Mouse (Mus musculus) G1E (cell line): ENCODE measurements around the gene Cep135. TPM values are rescaled to one million over a fixed set of nuclear protein-coding genes. Genes with fewer than 3 reads are reported as not detected.

Experiments used
- ATAC-seq: 2 replicates; pipeline ENCODE4 v1.8.0; 2016; ENCODE audit warnings: mild to moderate bottlenecking; ENCODE audit not compliant: insufficient number of reproducible peaks, poor library complexity, low FRiP score, severe bottlenecking; ENCODE audit errors: extremely low read depth
- DNase-seq: peaks from one replicate; pipeline ENCODE4 v3.0.0; 2012; ENCODE audit warnings: low spot score
- H3K27me3 ChIP-seq: 2 replicates; pipeline ENCODE4 v1.6.1; 2012; ENCODE audit warnings: mild to moderate bottlenecking, low read length, inconsistent platforms; ENCODE audit not compliant: insufficient read depth
- H3K36me3 ChIP-seq: replicated peaks from 2 replicates; pipeline ENCODE3; 2012; ENCODE audit warnings: mild to moderate bottlenecking, inconsistent platforms
- H3K4me1 ChIP-seq: 2 replicates; pipeline ENCODE4 v1.6.1; 2012; ENCODE audit warnings: low read depth, low read length, inconsistent platforms, mixed read lengths; ENCODE audit not compliant: insufficient read depth
- H3K4me3 ChIP-seq: 2 replicates; pipeline ENCODE4 v1.5.1; 2012; ENCODE audit warnings: low read depth, mild to moderate bottlenecking, inconsistent platforms, low read length, moderate library complexity, mixed read lengths
- H3K9me3 ChIP-seq: replicated peaks from 2 replicates; pipeline ENCODE4 v1.6.1; 2012; ENCODE audit warnings: inconsistent platforms
- CTCF ChIP-seq: IDR thresholded peaks from 2 replicates; pipeline ENCODE4 v1.5.1; 2012; ENCODE audit warnings: low read depth, low read length, inconsistent platforms, mixed read lengths
- GATA1 ChIP-seq: IDR thresholded peaks from 2 replicates; pipeline ENCODE4 v1.6.1; 2012; ENCODE audit warnings: borderline replicate concordance, low read length, inconsistent platforms, mixed read lengths
- GATA2 ChIP-seq: IDR thresholded peaks from 2 replicates; pipeline ENCODE4 v1.6.1; 2012; ENCODE audit warnings: low read depth, low read length, inconsistent platforms, borderline replicate concordance
- POLR2AphosphoS5 ChIP-seq: IDR thresholded peaks from 2 replicates; pipeline ENCODE4 v1.6.1; 2012; ENCODE audit warnings: low read depth, low read length, inconsistent platforms; ENCODE audit not compliant: insufficient replicate concordance
- TAL1 ChIP-seq: conservative IDR thresholded peaks from 2 replicates; pipeline ENCODE4 v1.6.1; 2012; ENCODE audit warnings: low read depth, low read length, inconsistent platforms, mixed read lengths
- polyA plus RNA-seq: library from polyadenylated mRNA; stranded (reverse); fragments of >175 nt; gene quantifications from 2 replicates; pipeline ENCODE4 v1.2.3, GENCODE M21; 2012
- total RNA-seq, 2 experiments: library from RNA; stranded (forward) in 1 of 2; stranded (reverse) in 1 of 2; fragments of 200-1000 nt in 1 of 2; fragments of >200 nt in 1 of 2; fragmentation: Nextera tagmentation in 1 of 2; gene quantifications; 2 replicates each; pipeline ENCODE4 v1.2.3; 2014 to 2017

Gene Cep135
- total RNA-seq (2014; fragmentation: Nextera tagmentation), result 18.4 and 21.4 TPM in 2 replicates
- 18.6 and 21.4 TPM in 2 replicates for total RNA-seq (2017)
- polyA plus RNA-seq, result 2.4 and 3.6 TPM in 2 replicates

DNA sequence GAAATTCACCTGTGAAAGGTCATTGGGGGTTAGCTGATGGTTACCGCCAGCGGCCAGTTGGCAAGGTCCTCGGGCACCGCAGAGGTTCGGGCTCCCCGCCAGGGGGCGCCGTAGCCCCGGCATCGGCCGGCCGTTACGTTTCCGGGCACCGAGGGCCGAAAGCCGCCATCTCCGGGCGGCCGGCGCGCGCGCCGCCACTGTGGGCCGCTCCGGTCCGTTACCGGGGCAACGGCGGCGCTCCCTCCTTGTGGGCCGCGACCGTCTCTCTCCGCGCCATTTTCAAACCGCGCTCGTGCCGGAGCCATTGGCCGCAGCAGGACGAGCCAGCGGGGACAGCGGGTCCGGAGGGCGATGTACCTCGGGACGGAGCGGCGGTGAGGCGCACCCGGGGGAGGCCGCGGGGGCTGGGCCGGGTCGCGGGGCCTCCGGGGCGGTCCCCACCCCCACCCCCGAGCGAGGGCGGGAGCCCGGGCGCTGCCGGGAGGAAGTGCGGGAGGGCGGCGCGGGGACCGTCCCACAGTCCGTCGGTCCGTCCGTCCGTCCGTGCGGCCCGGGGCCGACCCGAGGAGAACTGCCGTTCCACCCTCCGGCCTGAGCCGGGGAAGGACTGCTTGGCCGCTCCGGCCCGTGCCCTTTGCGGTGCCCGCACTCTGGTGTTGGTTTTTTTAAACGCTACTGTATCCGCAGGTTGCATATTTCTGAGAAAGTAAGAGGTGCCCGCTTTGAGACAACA is at the start of gene Cep135:
Cep135 (plus strand) TSS at position 148 of the 733 bp plus-strand sequence.
- Histone ChIP-seq H3K4me1 (peaks cover 15% of the 10 kb centered on the region), H3K9me3 (peaks cover 4% of the 10 kb centered on the region), H3K36me3 (peaks cover 25% of the 10 kb centered on the region), H3K4me3 (peak within 1 kb of the TSS; percentile 92), H3K27me3 (no peaks in the 10 kb centered on the region)
- peak; percentile 63 for ATAC-seq
- no peak for TF ChIP-seq TAL1
- TF ChIP-seq GATA1, result no peak
- TF ChIP-seq CTCF, result peak; percentile 83
- DNase-seq, result peak; percentile 89

DNA sequence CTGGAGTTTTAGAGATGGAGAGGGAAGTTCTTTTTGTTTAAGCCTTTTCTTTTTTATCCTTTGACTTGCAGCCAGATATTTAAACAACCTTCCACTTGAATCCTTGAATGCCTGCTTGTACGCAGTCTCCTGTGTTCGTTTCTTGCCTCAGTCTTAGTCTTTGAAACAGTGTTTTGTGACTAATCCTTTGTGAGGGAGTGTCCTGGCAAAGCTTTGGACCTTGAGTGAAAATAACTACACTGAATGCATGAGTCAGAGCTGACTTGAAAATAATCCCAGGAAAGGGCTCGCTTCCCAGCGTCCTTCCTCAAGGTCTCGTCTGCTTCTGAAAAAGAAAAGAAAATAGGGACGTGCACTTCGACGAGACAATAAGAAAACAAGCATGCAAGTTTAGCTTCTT is 48.3 kb upstream of the Cep135 start:
- no peak for DNase-seq
- Histone ChIP-seq H3K36me3 (peaks cover 90% of the 10 kb centered on the region), H3K9me3 (no peaks in the 10 kb centered on the region), H3K4me3 (no peak overlapping the region), H3K27me3 (no peaks in the 10 kb centered on the region), H3K4me1 (no peaks in the 10 kb centered on the region)
- TF ChIP-seq CTCF (no peak), POLR2AphosphoS5 (no peak), TAL1 (no peak), GATA2 (no peak), GATA1 (no peak)
- no peak for ATAC-seq

DNA sequence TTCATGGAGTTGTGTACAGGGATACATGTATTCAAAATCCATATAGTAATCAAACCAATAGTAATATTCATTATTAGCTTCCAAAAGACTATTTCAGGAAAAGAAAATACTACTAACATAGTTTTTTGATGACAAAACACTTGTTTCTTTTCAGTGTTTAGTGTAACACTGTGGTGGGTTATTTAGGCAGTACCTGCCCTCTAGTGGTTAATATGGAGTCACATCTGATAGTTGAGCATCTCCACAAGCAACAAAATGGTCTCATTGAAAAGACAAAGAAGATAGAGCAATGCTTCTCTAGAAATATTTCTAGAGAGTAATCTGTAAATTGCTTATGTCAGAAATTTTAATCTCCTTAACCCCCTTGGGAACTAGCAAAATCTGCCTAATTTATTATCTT is 47.7 kb upstream of the Cep135 start:
- no peak for TF ChIP-seq GATA1
- TF ChIP-seq POLR2AphosphoS5, result no peak
- no peaks in the 10 kb centered on the region for H3K4me1 ChIP-seq
- no peak for ATAC-seq
- no peaks in the 10 kb centered on the region for H3K9me3 ChIP-seq
- no peaks in the 10 kb centered on the region for H3K27me3 ChIP-seq
- H3K4me3 ChIP-seq, result no peak overlapping the region
- DNase-seq, result no peak
- H3K36me3 ChIP-seq, result peaks cover 89% of the 10 kb centered on the region

DNA sequence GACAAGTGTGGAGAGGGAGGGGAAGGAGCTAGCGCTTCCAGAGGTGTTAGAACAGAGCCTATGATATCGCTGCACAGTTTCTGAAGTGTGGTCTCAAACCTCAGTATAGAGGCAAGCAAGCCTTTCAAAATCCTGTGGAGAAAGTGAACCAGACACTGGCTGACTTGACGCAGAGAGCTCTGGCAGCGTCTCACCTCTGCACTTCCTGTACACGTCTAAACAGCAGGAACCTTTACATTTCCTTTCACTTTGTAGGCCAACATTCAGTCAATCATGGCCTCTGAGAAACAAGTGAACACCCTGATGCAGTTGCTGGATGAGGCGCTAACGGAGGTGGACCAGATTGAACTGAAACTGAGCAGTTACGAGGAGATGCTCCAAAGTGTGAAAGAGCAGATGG is 45.3 kb upstream of the Cep135 start:
- no peak for DNase-seq
- no peaks in the 10 kb centered on the region for H3K4me1 ChIP-seq
- ATAC-seq, result no peak
- TF ChIP-seq GATA2 (no peak), TAL1 (no peak), CTCF (no peak), GATA1 (no peak), POLR2AphosphoS5 (no peak)
- H3K9me3 ChIP-seq, result no peaks in the 10 kb centered on the region
- H3K4me3 ChIP-seq, result no peak overlapping the region
- H3K36me3 ChIP-seq, result peaks cover 81% of the 10 kb centered on the region
- no peaks in the 10 kb centered on the region for H3K27me3 ChIP-seq

DNA sequence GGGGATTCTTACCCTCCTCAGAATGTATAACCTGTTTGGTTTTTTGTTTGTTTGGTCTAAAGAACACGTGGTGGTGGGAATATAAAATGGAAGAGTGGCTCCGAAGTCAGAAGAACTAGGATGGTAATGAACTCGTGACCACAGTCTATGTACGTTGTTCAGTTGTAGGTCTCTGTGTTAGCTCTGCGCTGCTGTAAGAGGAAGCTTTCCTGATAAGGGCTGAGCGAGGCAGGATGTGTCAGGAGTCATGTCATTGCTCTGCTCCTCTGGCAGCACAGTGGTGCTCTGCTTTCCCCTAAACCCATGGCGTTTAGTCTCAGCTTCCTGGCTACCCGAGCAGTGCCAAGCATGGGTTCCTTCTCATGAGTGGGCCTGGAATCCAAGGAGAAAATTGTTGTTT is 38.1 kb upstream of the Cep135 start:
- no peaks in the 10 kb centered on the region for H3K27me3 ChIP-seq
- DNase-seq (no peak), ATAC-seq (no peak)
- no peaks in the 10 kb centered on the region for H3K4me1 ChIP-seq
- TF ChIP-seq GATA2, result no peak
- TF ChIP-seq POLR2AphosphoS5, result no peak
- TF ChIP-seq TAL1, result no peak
- no peak for TF ChIP-seq CTCF
- TF ChIP-seq GATA1, result no peak
- peaks cover 69% of the 10 kb centered on the region for H3K36me3 ChIP-seq
- H3K4me3 ChIP-seq, result no peak overlapping the region
- no peaks in the 10 kb centered on the region for H3K9me3 ChIP-seq

DNA sequence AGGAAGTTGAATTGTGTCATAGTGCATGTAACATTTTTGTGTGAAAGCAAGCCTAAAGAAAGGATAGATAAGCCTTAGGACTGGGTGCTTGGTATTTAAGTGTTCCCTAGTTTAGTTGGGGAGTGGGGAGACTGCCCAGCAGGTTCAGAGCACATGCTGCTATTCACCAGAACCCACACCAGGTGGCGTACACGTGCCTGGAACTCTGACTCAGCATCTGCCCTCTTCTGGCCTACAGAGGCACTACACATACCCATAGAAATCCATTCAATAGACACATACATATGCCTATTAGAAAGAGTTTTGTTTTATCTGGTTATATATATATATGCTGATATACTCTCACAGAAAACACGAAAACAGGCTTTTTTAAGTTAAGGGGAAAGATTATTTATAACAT is 23.2 kb upstream of the Cep135 start:
- Histone ChIP-seq H3K4me3 (no peak overlapping the region), H3K36me3 (peaks cover 72% of the 10 kb centered on the region), H3K9me3 (no peaks in the 10 kb centered on the region), H3K27me3 (no peaks in the 10 kb centered on the region), H3K4me1 (no peaks in the 10 kb centered on the region)
- TF ChIP-seq GATA2 (no peak), CTCF (peak; percentile 97)
- ATAC-seq (peak; percentile 45), DNase-seq (peak; percentile 30)

DNA sequence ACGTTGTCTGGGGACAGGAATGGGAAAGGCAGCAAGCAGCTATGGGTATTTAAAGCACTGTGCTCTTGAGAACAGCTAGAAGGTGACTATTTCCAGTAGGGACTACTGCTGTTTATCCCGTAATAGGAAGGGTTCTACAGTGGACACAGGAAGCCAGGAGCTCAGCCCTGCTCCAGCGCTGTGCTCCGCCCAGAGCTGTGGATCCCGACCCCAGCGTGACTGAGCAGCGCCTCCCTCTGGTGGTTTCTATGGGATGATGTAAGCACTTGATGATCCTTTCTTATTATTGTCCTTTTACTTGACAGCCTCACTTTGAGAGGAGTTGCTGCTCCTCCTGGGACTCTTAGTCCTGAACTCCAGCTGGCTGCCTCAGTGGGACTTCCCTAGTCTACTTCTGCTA is 14.2 kb upstream of the Cep135 start:
- DNase-seq, result no peak
- TF ChIP-seq GATA1, result no peak
- no peak for TF ChIP-seq TAL1
- TF ChIP-seq CTCF, result no peak
- TF ChIP-seq GATA2, result no peak
- no peak for TF ChIP-seq POLR2AphosphoS5
- no peak for ATAC-seq

More for the DNA sequence above, 14.2 kb upstream of the Cep135 start:
- peaks cover 11% of the 10 kb centered on the region for H3K9me3 ChIP-seq
- H3K4me3 ChIP-seq, result no peak overlapping the region
- H3K27me3 ChIP-seq, result no peaks in the 10 kb centered on the region; the same call in 1 of the 2 replicates
- peaks cover 22% of the 10 kb centered on the region for H3K36me3 ChIP-seq
- H3K4me1 ChIP-seq, result no peaks in the 10 kb centered on the region
